Mouse (Mus musculus): Measurements from ENCODE around the gene Socs1.

GRCm38 (mm10) chr16:10762569-10763180 is 22.7 kb downstream of the Socs1 start:
- TF ChIP-seq CTCF (IDR thresholded peaks at IDR 0.05; ENCODE audit: low read depth) (no peak), EP300 (optimal IDR thresholded peaks at IDR 0.05) (no peak)
